8 mouse cellular contexts compared by ENCODE assay signal in the genomic region with DNA sequence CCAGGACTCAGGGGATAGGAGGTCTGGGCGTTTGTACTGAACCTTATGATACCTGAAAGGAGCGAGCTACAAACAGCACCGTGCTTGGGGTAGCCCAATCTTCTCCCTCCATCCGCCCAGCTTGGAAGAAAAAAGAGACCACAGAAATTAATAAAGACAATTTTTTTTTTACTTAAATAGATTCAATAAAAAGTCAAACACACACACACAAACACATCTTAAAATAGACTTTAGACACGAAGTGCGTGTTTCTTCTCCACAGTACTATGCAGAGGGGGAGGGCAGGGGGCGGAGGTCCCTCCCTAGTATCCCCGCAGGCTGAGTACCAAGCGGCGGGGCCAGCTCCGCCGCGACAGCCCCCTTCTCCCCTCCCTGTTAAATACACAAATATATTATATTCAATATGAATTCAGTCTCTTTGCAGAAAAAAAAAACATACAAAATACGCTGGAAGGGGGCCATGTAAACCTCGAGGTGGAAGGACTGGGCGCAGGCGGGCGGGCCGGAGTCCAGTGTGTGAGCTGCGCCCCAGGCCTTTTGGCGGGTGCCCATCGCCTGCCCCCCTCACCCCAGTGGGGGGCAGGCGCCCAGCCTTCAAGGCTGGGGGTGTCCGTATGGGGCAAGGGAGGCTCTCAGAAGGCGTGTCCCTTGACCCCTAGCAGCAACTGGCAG. TPM values are rescaled to one million over a fixed set of nuclear protein-coding genes. Genes with fewer than 3 reads are reported as not detected.
DNase-seq lines count a peak whose midpoint lies in the region; ATAC-seq lines count a peak whose summit lies in the region.

No protein-coding gene starts in this region.

- no peak for DNase-seq in kidney, adult 11 months
- peak; percentile 72 for DNase-seq in NIH3T3 (ENCODE audit: low read depth)
- no peak for DNase-seq in midbrain, embryonic 10.5 days (ENCODE audit: low spot score)
- no peak for DNase-seq in left cerebral cortex, adult 9 months (ENCODE audit: low spot score in 2 of 2)
- no peak for DNase-seq in kidney, postnatal 25 days

- peaks cover 31% of the 10 kb centered on the region for H3K36me3 ChIP-seq in kidney, embryonic 15.5 days
- H3K36me3 ChIP-seq in forebrain, embryonic 16.5 days (ENCODE audit: control insufficient read depth, insufficient read depth): peaks cover 4% of the 10 kb centered on the region
- H3K36me3 ChIP-seq in midbrain, embryonic 10.5 days: peaks cover 35% of the 10 kb centered on the region

- no peak for ATAC-seq in kidney, embryonic 15.5 days (replicated peaks; ENCODE audit: low FRiP score)
- ATAC-seq in forebrain, embryonic 16.5 days: no peak
- ATAC-seq in monocyte, adult 5-6 weeks (replicated peaks; ENCODE audit: insufficient number of reproducible peaks, low FRiP score, low TSS enrichment, poor library complexity, severe bottlenecking): no peak

- H3K9me3 ChIP-seq in kidney, embryonic 15.5 days (replicated peaks): no peaks in the 10 kb centered on the region
- H3K9me3 ChIP-seq in forebrain, embryonic 16.5 days (ENCODE audit: control insufficient read depth, low read length): no peaks in the 10 kb centered on the region
- H3K9me3 ChIP-seq in midbrain, embryonic 10.5 days (replicated peaks): no peaks in the 10 kb centered on the region

- H3K4me1 ChIP-seq in kidney, embryonic 15.5 days: peaks cover 72% of the 10 kb centered on the region
- H3K4me1 ChIP-seq in forebrain, embryonic 16.5 days (replicated peaks; ENCODE audit: control insufficient read depth, insufficient read depth, low read length): peaks cover 62% of the 10 kb centered on the region
- H3K4me1 ChIP-seq in midbrain, embryonic 10.5 days: peaks cover 62% of the 10 kb centered on the region

- H3K4me2 ChIP-seq in kidney, embryonic 15.5 days: peak overlapping the region; percentile 97
- peak overlapping the region; percentile 91 for H3K4me2 ChIP-seq in forebrain, embryonic 16.5 days (ENCODE audit: low read length)

- H3K4me3 ChIP-seq in kidney, embryonic 15.5 days (replicated peaks): peak overlapping the region; percentile 55
- H3K4me3 ChIP-seq in forebrain, embryonic 16.5 days (replicated peaks; ENCODE audit: low read length): peak overlapping the region; percentile 57
- peak overlapping the region; percentile 64 for H3K4me3 ChIP-seq in midbrain, embryonic 10.5 days

- peak overlapping the region; percentile 81 for H3K9ac ChIP-seq in kidney, embryonic 15.5 days
- peak overlapping the region; percentile 67 for H3K9ac ChIP-seq in forebrain, embryonic 16.5 days (replicated peaks; ENCODE audit: low read depth, low read length)

- H3K27ac ChIP-seq in kidney, embryonic 15.5 days: peak overlapping the region; percentile 78
- H3K27ac ChIP-seq in forebrain, embryonic 16.5 days (ENCODE audit: low read length): no peak overlapping the region
- H3K27ac ChIP-seq in midbrain, embryonic 10.5 days (replicated peaks): peak overlapping the region; percentile 76

- WGBS in kidney, embryonic 15.5 days: under 1% methylated on average over 25 of the region's 25 CpGs
- 4% methylated on average over 25 of the region's 25 CpGs for WGBS in forebrain, embryonic 16.5 days
- 3% methylated on average over 25 of the region's 25 CpGs for WGBS in midbrain, embryonic 10.5 days

- H3K27me3 ChIP-seq in kidney, embryonic 15.5 days: peaks cover 16% of the 10 kb centered on the region
- peaks cover 20% of the 10 kb centered on the region for H3K27me3 ChIP-seq in forebrain, embryonic 16.5 days (replicated peaks; ENCODE audit: control insufficient read depth, insufficient read depth, low read length)
- H3K27me3 ChIP-seq in midbrain, embryonic 10.5 days (ENCODE audit: low read depth, poor library complexity, severe bottlenecking): peaks cover 54% of the 10 kb centered on the region

RNA-seq across cellular contexts. Expression of a gene that starts 1.6 kb away (rescaled TPM):
- 9.6 TPM in 2 replicates for polyA plus RNA-seq in kidney, embryonic 15.5 days (2015; fragmentation: Nextera tagmentation; extraction: Ambion mirVana)
- 7.6 and 8.2 TPM in 2 replicates for polyA plus RNA-seq in forebrain, embryonic 16.5 days (2015; fragmentation: Nextera tagmentation; extraction: Ambion mirVana)
- polyA plus RNA-seq in midbrain, embryonic 10.5 days (2016; fragmentation: Nextera tagmentation; extraction: Ambion mirVana): 5.0 and 5.4 TPM in 2 replicates
- 405 to 735 TPM (median 444 TPM) in 3 replicates for total RNA-seq in monocyte, adult 5-6 weeks (2017)

RNA-seq across cellular contexts. Expression of a gene that starts 7.3 kb away (rescaled TPM):
- polyA plus RNA-seq in kidney, embryonic 15.5 days (2015; fragmentation: Nextera tagmentation; extraction: Ambion mirVana): 125 and 129 TPM in 2 replicates
- polyA plus RNA-seq in forebrain, embryonic 16.5 days (2015; fragmentation: Nextera tagmentation; extraction: Ambion mirVana): 79.9 and 85.8 TPM in 2 replicates
- 136 and 158 TPM in 2 replicates for polyA plus RNA-seq in midbrain, embryonic 10.5 days (2016; fragmentation: Nextera tagmentation; extraction: Ambion mirVana)
- total RNA-seq in monocyte, adult 5-6 weeks (2017): 43.9 to 58.8 TPM (median 58.1 TPM) in 3 replicates

RNA-seq across cellular contexts. Expression of a gene that starts 7.5 kb away (rescaled TPM):
- polyA plus RNA-seq in kidney, embryonic 15.5 days (2015; fragmentation: Nextera tagmentation; extraction: Ambion mirVana): 808 and 824 TPM in 2 replicates
- 1,287 and 1,394 TPM in 2 replicates for polyA plus RNA-seq in forebrain, embryonic 16.5 days (2015; fragmentation: Nextera tagmentation; extraction: Ambion mirVana)
- polyA plus RNA-seq in midbrain, embryonic 10.5 days (2016; fragmentation: Nextera tagmentation; extraction: Ambion mirVana): 1,203 and 1,278 TPM in 2 replicates
- 153 to 207 TPM (median 196 TPM) in 3 replicates for total RNA-seq in monocyte, adult 5-6 weeks (2017)

RNA-seq across cellular contexts. Expression of a gene that starts 7.7 kb away (rescaled TPM):
- polyA plus RNA-seq in kidney, embryonic 15.5 days (2015; fragmentation: Nextera tagmentation; extraction: Ambion mirVana): not detected in 2 replicates
- not detected in 2 replicates for polyA plus RNA-seq in forebrain, embryonic 16.5 days (2015; fragmentation: Nextera tagmentation; extraction: Ambion mirVana)
- not detected in 2 replicates for polyA plus RNA-seq in midbrain, embryonic 10.5 days (2016; fragmentation: Nextera tagmentation; extraction: Ambion mirVana)
- total RNA-seq in monocyte, adult 5-6 weeks (2017): not detected in 3 replicates

RNA-seq across cellular contexts. Expression of a gene that starts 13.5 kb away (rescaled TPM):
- polyA plus RNA-seq in kidney, embryonic 15.5 days (2015; fragmentation: Nextera tagmentation; extraction: Ambion mirVana): 25.3 and 27.0 TPM in 2 replicates
- 31.3 and 39.8 TPM in 2 replicates for polyA plus RNA-seq in forebrain, embryonic 16.5 days (2015; fragmentation: Nextera tagmentation; extraction: Ambion mirVana)
- polyA plus RNA-seq in midbrain, embryonic 10.5 days (2016; fragmentation: Nextera tagmentation; extraction: Ambion mirVana): 18.2 and 18.4 TPM in 2 replicates
- total RNA-seq in monocyte, adult 5-6 weeks (2017): 4.2 to 8.7 TPM (median 4.5 TPM) in 3 replicates
